Mouse (Mus musculus) olfactory bulb, adult 2 months (tissue): Measurements from ENCODE around the gene Hist1h2ai.

Experiments
- CTCF ChIP-seq: fragments of 200-500 bp; IDR thresholded peaks from 2 replicates; pipeline ENCODE4 v1.5.1; 2012; ENCODE audit warnings: low read depth, mild to moderate bottlenecking, low read length, moderate library complexity; ENCODE audit not compliant: insufficient read depth
- POLR2A ChIP-seq: fragments of 200-500 bp; IDR thresholded peaks from 2 replicates; pipeline ENCODE4 v1.6.1; 2012; ENCODE audit warnings: mild to moderate bottlenecking, low read depth, low read length, moderate library complexity; ENCODE audit not compliant: insufficient read depth

DNA sequence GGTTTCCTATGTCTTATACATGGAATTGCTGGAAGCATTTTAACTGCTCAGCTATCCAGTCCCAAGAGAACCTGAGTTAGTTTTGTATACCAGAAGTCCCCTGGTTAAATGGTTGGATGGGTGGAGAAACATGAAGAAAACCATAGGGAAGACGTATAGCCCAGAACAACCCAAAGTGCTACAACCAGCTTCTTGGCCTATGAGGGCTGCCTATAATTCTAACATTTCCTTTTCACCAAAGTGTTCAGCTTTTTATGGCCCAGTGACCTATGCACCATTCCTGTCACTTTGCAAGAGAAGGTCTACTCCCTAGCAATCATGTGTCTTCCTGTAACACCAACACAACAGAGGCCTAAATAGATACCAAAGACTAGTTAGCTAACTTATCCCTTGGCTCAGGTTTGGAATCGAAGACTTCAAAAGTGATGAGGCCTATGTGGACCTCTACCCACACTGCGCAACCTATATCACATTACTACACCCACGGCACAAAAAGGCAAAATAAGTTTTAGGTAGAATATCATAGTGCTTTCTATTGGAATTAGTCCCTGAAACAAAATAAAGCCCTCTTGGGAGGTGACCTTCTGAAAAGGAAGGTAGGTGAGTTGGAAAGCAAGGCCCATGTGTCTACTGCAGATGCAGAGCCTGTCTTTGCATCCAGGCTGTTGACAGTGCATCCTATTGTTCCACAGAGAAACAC, 2.3 kb downstream of the Hist1h2ai start:
- TF ChIP-seq CTCF (no peak), POLR2A (no peak)
